Mouse (Mus musculus): Measurements from ENCODE around the gene Fam135a. TPM values are rescaled to one million over a fixed set of nuclear protein-coding genes. Genes with fewer than 3 reads are reported as not detected.
A peak's percentile ranks its signal among the peaks of the same experiment; 100 is the strongest.

The Fam135a gene
- 10 to 100 TPM; 24.9 to 25.4 TPM for total RNA-seq (2021)
- long read RNA-seq, experiment 1, partial matches to known transcripts = 4 of 10 reads
- long read RNA-seq, experiment 1, other reads (novel, unspliced or antisense) = 6 of 10 reads
- long read RNA-seq, experiment 2, partial matches to known transcripts = 2 of 6 reads
- long read RNA-seq, experiment 2, other reads (novel, unspliced or antisense) = 4 of 6 reads

- intact Hi-C loops (cut with DNase I) = loop anchor here (5.0 kb wide), 1 partner anchor 93 kb away; the partner anchor contains the start of gene Sdhaf4
- DNase-seq = peak; percentile 92 to 96
These were observed at the start of gene Fam135a for GRCm38 (mm10) chr1:24099926-24100869. Gene Fam135a (minus strand): TSS chr1:24100341.

DNA sequence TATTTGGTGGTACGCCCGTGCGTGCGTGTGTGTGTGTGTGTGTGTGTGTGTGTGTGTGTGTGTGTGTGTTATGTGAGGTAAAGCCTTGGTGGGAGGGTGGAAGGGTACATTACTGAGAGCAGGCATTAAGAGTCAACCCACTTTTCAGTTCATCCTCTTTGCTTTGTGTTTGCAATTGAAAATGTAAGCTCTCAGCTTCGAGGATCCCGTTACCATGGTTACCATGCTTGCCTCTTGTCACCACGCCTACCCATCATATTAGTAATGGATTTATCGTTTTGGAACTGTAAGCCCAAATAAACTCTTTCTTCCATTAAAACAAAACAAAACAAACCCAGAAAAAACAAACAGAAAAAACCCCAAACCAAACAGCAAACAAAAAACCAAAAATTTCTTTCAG lies 43.4 kb upstream of the Fam135a start:
- intact Hi-C loops (cut with DNase I) = no loop called here
- DNase-seq = no peak

- intact Hi-C loops (cut with DNase I) = no loop called here
- no peak for DNase-seq
These were observed 40.4 kb upstream of the Fam135a start for GRCm38 (mm10) chr1:24140555-24140954.

DNA sequence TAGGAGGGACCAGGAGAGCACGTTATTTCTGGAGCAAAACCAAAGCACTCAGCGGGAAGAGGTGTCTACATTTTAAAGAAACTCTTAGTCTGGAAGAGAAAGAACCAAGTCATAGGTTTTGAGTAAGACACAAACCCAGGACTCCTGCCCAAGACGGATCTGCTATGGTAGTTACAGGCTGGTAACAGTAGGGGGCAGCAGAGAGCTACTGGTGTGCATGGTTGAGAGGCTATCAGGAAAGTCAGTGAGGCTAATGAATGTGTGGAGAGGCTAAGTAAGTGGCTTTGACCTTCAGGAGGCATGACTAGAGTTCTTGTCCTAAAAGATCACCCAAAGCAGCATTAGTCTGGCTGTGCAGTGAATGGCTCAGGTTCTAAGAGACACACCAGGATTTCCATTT lies 37.0 kb upstream of the Fam135a start:
- peak; percentile 47 to 65 for DNase-seq
- intact Hi-C loops (cut with DNase I) = loop anchor here (1.0 kb wide), 1 partner anchor 112 kb away; no protein-coding TSS in a partner anchor

- intact Hi-C loops (cut with DNase I) = no loop called here
- no peak for DNase-seq
These were observed 34.7 kb upstream of the Fam135a start for GRCm38 (mm10) chr1:24134792-24135191.

- DNase-seq = no peak
- intact Hi-C loops (cut with DNase I) = no loop called here
These were observed 33.7 kb upstream of the Fam135a start for GRCm38 (mm10) chr1:24133853-24134252.

- DNase-seq = no peak
- intact Hi-C loops (cut with DNase I) = no loop called here
These were observed 27.7 kb upstream of the Fam135a start for GRCm38 (mm10) chr1:24127866-24128265.

DNA sequence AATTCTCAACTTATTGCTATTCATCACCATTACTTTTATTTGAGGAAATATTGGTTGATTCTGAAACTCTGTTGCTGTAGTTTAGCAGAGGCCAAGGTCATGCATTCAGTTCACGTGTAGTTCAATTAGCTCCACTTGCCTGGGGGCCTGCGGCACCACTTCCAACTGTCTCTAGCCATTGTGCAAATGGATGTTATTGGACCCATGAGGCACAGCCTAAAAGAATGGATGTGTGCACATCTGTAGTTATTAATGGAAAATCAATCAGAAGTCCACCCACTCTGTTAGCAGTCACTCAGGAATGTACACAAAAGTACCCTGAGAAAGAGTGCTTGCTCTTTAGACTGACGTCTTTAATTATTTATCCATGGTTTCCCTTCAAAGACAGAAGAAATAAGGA lies 24.5 kb upstream of the Fam135a start:
- intact Hi-C loops (cut with DNase I) = no loop called here
- DNase-seq = no peak

GRCm38 (mm10) chr1:24122582-24122981 lies 22.4 kb upstream of the Fam135a start:
- intact Hi-C loops (cut with DNase I) = no loop called here
- no peak for DNase-seq

GRCm38 (mm10) chr1:24107971-24108773 lies 8.0 kb upstream of the Fam135a start:
- no peak for DNase-seq
- intact Hi-C loops (cut with DNase I) = no loop called here

DNA sequence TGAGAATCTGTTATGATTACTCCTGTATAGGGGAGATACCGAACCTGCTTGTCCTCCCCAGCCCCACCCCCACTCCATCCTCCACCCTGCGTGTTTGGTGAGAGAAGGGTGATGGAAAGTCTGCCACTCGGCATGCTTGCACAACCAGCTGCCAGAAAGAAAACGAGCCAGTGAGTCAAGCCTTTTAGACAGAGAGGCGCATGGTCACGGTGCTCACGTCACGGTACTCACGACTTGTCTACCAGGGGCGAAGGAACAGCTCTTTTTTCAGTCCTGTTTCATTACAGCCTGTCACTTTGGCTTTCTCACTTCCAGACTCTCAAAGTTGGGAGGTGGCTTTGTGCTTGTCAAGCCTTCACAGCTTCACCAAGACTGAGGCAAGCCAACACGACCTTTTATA lies 7.2 kb upstream of the Fam135a start:
- no peak for DNase-seq
- intact Hi-C loops (cut with DNase I) = no loop called here

DNA sequence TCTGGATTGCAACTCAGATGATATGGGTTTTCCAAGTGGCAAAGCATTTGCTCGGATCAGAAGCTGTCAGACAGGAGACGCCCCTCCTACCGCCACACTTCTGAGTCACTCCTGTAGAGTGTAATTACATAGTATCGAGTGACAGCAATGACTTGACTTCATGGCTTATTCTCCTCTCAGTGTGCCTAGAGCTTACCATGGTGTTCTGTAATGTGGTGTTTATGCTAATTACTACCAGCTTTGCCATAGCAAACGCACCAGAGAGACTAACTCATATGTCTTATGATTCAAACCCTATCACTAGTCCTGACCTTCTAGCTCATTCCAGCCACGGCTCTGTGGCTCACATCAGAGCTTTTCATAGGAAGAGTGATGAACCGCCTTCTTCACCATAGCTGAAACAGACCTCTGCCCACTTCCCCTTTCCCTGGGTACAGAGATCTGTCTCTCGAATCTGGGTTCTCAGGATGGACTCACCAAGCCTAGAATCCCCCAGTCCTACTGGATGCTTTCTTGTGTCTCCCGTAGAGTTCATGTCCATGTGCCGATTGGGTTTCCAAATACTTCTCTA lies 2.5 kb upstream of the Fam135a start:
- intact Hi-C loops (cut with DNase I) = loop anchor here (5.0 kb wide), 1 partner anchor 95 kb away; the partner anchor contains the start of gene Sdhaf4

DNA sequence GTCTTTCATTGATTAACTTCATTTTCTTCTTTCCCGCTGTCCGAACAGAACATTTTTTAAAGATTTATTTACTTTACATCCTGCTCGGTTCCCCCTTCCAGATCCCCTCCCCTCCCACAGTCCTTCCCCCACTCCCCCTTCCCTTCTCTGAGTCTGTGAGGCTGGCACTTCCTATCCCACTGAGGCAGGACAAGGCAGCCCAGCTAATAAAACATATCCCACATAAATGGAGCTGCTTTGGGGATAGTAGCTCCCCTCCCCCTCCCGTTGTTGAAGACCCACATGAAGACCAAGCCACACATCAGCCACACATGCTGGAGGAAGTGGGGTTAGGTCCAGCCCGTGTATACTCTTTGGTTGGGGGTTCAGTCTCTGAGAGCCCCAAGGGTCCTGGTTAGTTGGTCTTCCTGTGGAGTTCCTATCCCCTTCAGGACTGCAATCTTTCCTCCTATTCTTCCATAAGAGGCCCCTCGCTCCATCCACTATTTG lies 773 bp upstream of the Fam135a start:
- intact Hi-C loops (cut with DNase I) = loop anchor here (5.0 kb wide), 1 partner anchor 94 kb away; the partner anchor contains the start of gene Sdhaf4
- DNase-seq = no peak

More for the DNA sequence above, 2.5 kb upstream of the Fam135a start:
- no peak for DNase-seq

GRCm38 (mm10) chr1:24099541-24099925 lies 608 bp downstream of the Fam135a start:
- intact Hi-C loops (cut with DNase I) = no loop called here
- no peak for DNase-seq

GRCm38 (mm10) chr1:24097541-24097940 lies 2.6 kb downstream of the Fam135a start:
- intact Hi-C loops (cut with DNase I) = no loop called here
- no peak for DNase-seq

- intact Hi-C loops (cut with DNase I) = loop anchor here (5.0 kb wide), 1 partner anchor 35 kb away; no protein-coding TSS in a partner anchor
- no peak for DNase-seq
These were observed 7.7 kb downstream of the Fam135a start for GRCm38 (mm10) chr1:24092414-24092813.

DNA sequence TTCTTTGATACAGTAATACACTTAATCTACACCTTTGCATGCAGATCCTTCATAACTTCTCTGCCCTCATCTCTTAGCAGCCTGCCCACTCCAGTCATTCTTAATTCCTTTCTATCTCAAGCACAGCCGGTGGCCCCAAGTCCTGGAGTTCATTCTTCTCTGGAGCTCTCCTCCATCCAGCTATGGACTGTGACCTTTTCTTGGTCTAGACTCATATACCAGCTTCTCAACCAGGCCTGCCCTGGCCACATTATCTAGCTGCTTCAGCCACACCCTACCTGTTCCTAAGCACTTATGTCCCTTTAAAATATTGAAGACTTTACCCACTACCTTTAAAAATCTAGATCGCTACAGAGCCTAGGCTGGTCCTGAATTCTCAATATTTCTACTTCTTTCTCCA lies 9.5 kb downstream of the Fam135a start:
- no peak for DNase-seq
- intact Hi-C loops (cut with DNase I) = loop anchor here (5.0 kb wide), 1 partner anchor 33 kb away; no protein-coding TSS in a partner anchor

DNA sequence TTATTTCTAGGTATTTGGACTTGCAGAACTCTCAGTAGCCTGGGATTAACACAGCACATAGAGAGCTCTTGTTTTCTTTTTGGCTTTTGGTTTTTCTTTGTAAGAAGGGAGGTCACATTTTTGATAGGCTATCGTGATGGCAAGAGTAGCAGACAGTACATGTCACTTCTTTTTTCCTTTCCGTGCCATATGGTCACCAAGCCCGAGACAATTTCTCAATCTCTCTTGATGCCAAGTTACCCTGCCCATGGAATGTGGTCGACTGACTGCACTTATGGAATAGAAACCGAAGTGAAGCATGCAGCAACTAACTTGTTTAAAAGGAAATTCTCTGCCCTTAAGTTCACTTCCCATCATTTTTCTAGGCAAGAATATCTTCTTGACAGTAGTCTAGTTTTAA lies 10.0 kb downstream of the Fam135a start:
- intact Hi-C loops (cut with DNase I) = loop anchor here (5.0 kb wide), 1 partner anchor 33 kb away; no protein-coding TSS in a partner anchor
- DNase-seq = no peak

- intact Hi-C loops (cut with DNase I) = no loop called here
These were observed 14.0 kb downstream of the Fam135a start for GRCm38 (mm10) chr1:24086176-24086575.

GRCm38 (mm10) chr1:24074396-24074795 lies 25.7 kb downstream of the Fam135a start:
- no peak for DNase-seq
- intact Hi-C loops (cut with DNase I) = no loop called here

More at GRCm38 (mm10) chr1:24086176-24086575, 14.0 kb downstream of the Fam135a start:
- DNase-seq = no peak

Data from heart, postnatal 14 days (tissue).